Mouse (Mus musculus) macrophage (primary cell): ENCODE results near the gene Sp100. TPM values are rescaled to one million over a fixed set of nuclear protein-coding genes. Genes with fewer than 3 reads are reported as not detected.

Experiments used
- H3K27ac ChIP-seq: fragments of 350-480 bp; formaldehyde crosslinking; 2 replicates; pipeline ENCODE4 v1.9.0; 2021
- H3K36me3 ChIP-seq: fragments of 350-480 bp; formaldehyde crosslinking; 2 replicates; pipeline ENCODE4 v1.9.0; 2021; ENCODE audit errors: inconsistent target
- H3K4me3 ChIP-seq: fragments of 350-480 bp; formaldehyde crosslinking; 2 replicates; pipeline ENCODE4 v1.9.0; 2021; ENCODE audit errors: inconsistent target
- H3K79me2 ChIP-seq: fragments of 350-480 bp; formaldehyde crosslinking; 2 replicates; pipeline ENCODE4 v1.9.0; 2021; ENCODE audit errors: inconsistent target
- WGBS: methylation state at CpG from one replicate; pipeline ENCODE4 v1.1.7; 2026; ENCODE audit warnings: inconsistent platforms; ENCODE audit not compliant: missing documents; 5-methylcytosine and 5-hydroxymethylcytosine counted together
- polyA plus RNA-seq: library from polyadenylated mRNA; stranded (reverse); fragments of 250-400 nt; gene quantifications from 3 replicates; pipeline ENCODE4 v1.2.4, GENCODE M21; 2018; ENCODE audit warnings: inconsistent platforms

Sp100 gene
- polyA plus RNA-seq, 1 experiment from 2014 or later = 347 TPM

DNA sequence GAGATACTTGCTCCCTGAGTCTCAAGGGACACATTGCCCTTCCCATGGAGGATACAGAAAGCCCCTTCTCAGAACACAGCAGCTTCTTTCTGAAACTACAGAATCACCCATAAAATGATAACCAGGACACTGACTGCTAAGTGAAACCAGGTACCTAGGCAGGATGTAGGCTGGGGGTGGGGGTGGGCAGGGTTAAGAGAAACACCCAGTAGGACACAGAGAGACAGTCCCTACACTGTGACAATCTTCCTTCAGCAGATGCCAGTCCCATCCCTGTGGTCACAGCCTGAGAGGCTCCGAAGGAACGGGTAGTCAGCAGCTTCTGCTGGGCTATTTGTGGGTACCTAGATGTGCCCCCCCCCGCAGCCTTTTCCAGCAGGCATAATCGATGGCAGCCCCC, 100.9 kb downstream of the Sp100 start:
- H3K27ac ChIP-seq = peak overlapping the region; percentile 93
- no peaks in the 10 kb centered on the region for H3K79me2 ChIP-seq
- H3K36me3 ChIP-seq = no peaks in the 10 kb centered on the region
- H3K4me3 ChIP-seq = no peak overlapping the region
- WGBS = 60% methylated on average over 4 of the region's 4 CpGs

DNA sequence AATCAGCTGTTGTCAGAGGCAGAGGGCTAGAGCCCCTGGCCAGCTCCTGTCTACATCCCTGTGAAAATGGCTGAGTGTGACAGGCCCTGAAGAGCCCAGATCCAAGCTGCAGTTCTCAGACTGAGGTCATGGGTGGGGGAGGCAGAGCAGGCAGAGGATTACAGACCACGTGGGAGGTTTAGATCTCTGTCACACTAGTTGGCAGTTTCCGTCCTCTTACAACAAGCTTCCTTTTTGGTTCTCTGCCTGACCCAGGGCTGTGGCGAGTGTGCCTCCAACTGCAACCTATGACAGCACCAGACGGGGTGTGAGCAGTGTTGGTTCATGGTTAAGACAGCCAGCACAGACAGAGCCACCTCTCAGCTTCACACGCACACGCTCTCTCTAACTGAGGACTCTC, 101.7 kb downstream of the Sp100 start:
- 3% methylated on average over 6 of the region's 6 CpGs for WGBS
- no peaks in the 10 kb centered on the region for H3K79me2 ChIP-seq

DNA sequence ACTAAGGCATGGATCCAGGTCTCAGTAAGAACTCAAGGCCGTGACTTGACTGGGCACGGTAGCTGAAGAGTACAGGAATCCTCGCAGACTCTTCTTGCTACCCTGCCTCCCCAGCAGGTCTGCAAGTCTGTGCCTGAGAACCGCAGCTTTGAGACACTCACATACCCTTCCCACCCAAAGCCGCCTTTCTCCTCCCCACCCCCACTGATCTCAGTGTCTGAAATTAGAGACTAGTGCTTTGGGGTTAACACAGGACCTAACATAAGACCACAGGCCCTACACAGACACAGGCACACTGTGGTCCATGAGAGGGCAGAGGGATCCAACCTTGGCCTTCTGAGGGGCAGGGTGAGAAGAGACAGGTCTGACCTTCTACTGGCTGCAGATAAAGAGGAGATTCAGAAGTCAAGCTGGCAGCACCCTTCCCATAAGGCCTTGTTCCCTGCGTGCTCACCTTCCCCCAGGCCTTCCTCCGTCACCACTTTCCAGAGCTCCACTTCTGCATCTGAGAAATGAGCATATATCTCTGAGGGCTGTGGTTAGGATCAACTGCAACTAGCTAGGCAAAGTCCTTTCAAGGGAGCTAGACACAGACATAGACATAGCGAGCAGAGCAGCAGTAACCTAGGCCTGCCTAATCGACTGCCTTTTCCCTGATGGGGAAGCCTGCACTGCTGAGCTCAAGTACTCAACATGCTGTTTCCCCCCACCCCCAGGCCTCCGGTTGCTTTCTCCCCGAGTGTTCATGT, 102.3 kb downstream of the Sp100 start:
- Histone ChIP-seq H3K27ac (peak overlapping the region; percentile 93), H3K36me3 (no peaks in the 10 kb centered on the region), H3K4me3 (no peak overlapping the region), H3K79me2 (no peaks in the 10 kb centered on the region)
- 52% methylated on average over 11 of the region's 11 CpGs for WGBS

More for the DNA sequence above, 101.7 kb downstream of the Sp100 start:
- H3K27ac ChIP-seq = peak overlapping the region; percentile 93
- H3K4me3 ChIP-seq = no peak overlapping the region
- no peaks in the 10 kb centered on the region for H3K36me3 ChIP-seq

DNA sequence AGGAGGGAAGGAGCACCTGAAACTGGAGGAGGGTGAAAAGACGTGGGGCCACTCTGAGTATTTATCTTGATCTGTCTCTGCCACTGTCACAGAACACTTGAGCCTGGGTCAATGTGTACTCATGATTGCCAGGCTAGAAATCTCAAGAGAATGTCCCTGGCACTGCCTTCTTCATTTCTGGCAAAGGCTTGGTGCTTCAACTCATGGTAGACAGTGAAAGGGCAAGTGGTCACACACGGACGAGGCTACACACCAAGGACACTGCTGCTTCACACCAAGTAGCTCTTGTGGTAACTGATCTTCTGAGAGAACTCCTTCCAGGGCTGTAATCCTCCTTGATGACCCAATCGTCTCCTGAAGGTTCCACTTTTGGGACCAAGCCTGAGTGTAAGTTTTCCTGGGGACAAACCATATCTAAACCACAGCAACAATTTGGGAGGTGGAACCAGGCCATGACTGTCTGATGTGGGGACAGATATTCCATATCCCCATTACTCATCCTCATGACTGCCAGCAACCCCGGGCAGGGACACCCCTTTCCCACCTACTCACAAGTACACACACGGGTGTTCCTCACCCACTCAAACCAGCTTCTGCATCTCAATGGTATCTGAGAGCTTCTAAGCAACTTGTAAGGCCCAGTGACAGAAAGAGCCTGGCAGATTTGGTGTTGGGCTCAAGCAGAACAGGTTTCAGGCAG, 107.9 kb downstream of the Sp100 start:
- Histone ChIP-seq H3K79me2 (no peaks in the 10 kb centered on the region), H3K4me3 (no peak overlapping the region), H3K36me3 (no peaks in the 10 kb centered on the region), H3K27ac (no peak overlapping the region)
- 78% methylated on average over 6 of the region's 6 CpGs for WGBS

DNA sequence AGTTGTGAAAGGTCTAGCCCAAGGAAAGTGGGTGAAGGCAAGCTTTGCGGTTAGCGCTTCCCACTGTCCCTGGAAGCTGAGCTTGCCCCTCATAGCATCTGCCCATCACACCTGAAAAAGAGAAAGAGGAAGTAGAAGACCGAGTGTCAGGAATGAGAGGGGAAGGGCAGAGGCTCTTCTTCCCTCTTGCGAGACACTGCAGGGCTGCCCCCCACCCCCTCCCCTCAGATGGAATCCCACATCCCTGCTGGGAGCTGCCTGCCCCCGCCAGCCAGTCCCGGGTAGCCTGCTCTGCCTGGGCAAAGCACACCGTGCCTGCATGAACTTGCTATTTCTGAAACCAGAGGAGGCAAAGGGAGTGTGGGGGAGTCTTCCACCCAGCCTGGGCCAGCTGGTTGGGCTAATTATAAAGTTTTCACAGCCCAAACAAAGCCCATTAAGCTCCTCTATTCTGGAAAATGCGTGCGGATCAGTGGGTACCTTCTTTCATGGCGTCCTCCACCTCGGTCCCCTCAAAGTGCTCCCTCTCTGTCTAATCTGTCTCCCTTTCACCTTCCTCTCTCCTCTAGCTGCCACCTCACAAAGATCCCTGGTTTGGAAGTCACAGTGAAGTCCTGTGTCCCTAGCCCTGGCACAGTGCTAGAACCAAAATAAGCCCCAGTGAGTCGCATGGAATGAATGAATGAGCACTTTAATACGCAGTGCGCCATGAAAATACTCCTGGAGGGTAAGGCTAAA, 108.6 kb downstream of the Sp100 start:
- 60% methylated on average over 13 of the region's 14 CpGs for WGBS
- Histone ChIP-seq H3K27ac (no peak overlapping the region), H3K4me3 (no peak overlapping the region), H3K79me2 (no peaks in the 10 kb centered on the region), H3K36me3 (no peaks in the 10 kb centered on the region)

DNA sequence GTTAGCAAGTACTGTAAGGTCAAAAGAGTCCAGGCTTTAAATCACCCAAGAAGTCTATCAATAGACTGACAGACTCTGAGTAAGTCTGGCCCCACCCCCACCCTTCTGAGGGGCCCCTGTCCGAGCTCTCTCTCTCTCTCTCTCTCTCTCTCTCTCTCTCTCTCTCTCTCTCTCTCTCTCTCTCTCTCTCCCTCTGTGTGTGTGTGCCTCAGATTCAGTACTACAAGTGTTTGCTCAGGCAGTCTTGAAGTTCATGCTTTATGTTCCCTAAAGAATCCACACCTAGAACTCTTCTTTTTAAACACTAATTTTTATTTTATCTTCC, 109.1 kb downstream of the Sp100 start:
- Histone ChIP-seq H3K4me3 (no peak overlapping the region), H3K79me2 (no peaks in the 10 kb centered on the region), H3K27ac (no peak overlapping the region), H3K36me3 (no peaks in the 10 kb centered on the region)
- WGBS = 50% methylated on average over 1 of the region's 1 CpGs

Other genes with a start within 250 kb of the Sp100 start
- gene G530012D18Rik, start 74.3 kb upstream of the Sp100 start, polyA plus RNA-seq = not detected in 3 replicates
- 64.5 to 147 TPM (median 125 TPM) in 3 replicates for gene Sp110, start 51.2 kb upstream of the Sp100 start, polyA plus RNA-seq
- gene Sp140, start 49.6 kb upstream of the Sp100 start, polyA plus RNA-seq = 29.2 to 96.4 TPM (median 60.3 TPM) in 3 replicates
- 21.9 to 32.0 TPM (median 29.3 TPM) in 3 replicates for gene A630001G21Rik, start 128.7 kb downstream of the Sp100 start, polyA plus RNA-seq
- 120 to 143 TPM (median 143 TPM) in 3 replicates for gene Cab39, start 143.5 kb downstream of the Sp100 start, polyA plus RNA-seq
- 124 to 253 TPM (median 156 TPM) in 3 replicates for gene Itm2c, start 244.3 kb downstream of the Sp100 start, polyA plus RNA-seq